Mouse (Mus musculus) CD8-positive naive resting alpha-beta T cell, adult 57 days (primary cell): ENCODE measurements around the gene Rad1. TPM values are rescaled to one million over a fixed set of nuclear protein-coding genes. Genes with fewer than 3 reads are reported as not detected.

Source experiments
- total RNA-seq: library from RNA; stranded (reverse); gene quantifications from one replicate; pipeline ENCODE4 v1.2.4, GENCODE M21; 2023

Gene Rad1
- total RNA-seq, result 34.5 TPM

DNA sequence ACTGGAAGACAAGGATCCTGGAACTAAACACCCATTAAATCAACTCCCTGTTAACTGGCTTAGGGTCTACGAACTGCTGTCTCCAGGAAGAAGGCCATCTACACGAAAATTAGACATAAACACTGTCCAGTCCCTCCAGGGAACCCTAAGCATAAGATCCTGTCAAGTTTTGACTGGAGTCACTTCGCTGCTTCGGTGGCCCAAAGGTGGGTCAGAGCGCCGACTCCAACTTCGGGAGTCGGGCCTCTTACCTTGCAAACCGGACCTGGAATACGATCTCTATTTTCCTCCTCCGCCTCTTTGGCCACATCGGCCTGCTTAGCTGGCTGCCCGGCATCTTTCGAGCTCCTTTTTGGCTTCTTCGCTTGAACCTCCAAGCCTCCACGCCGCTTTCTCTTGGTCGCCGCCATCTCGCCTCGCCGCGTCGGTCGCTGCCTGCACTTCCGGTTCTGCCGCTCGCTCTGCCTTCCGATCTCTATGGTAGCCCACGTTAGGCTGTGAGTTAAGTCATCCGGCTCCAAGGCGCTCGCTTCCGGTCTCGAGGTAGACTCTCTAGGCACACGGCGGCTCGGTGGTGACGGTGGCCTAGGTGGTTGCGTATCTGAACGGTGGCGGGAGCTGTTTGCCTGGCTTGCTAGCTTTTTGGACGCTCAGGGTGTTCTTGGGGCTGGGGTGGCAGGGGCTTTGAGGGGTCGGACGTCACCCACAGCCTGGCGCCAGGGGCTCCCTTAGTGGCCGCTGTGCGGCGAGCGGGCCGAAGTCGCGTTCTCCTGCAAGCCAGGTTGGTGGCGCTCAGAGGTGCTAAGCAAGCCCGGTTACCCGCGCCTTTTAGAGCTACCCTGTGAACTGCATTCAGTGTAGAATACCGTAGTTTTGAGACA, at the start of gene Rad1, which contains the start of gene Brix1:
Gene Rad1 (plus strand): TSS at position 535 of the 881 bp plus-strand sequence.
Gene Brix1 (minus strand): TSS at position 464 of the 881 bp plus-strand sequence.

DNA sequence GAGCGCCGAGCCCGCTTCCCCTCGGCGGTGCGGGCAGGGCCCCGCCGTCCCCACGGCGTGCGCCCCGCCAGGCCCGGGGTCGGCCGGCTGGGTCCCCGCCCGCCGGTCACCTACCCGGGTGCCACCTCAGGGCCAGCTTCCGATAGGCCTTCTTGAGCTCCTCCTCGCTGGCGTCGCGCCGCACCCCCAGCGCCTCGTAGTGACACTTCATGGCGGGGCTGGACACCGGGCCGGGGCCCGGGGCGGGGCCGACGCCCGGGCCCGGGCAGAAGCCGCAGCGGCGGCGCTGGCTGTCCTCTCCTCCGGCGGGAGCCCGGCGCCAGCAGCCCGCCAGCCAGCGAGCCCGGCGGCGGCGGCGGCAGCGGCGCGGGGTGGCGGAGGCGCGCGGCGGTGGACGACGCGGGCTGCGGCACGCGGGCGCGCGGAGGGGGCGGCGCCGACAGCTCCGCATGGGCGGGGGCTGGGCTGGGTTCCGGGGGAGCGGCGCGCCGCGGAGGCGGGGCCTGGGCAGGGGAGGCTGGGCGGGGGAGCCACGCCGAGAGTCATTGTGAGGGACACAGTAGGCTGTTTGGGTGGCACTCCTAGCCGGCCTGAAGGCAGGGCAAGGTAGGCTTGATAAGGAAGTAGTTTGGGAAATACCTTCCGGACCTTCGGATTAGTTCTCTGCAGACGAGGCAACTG, 15.5 kb upstream of the Rad1 start, which contains the start of gene Dnajc21:
Gene Dnajc21 (minus strand): TSS at position 366 of the 681 bp plus-strand sequence.

Other genes starting within 250 kb of the Rad1 start
- not detected for gene Gm21973, start 160.6 kb upstream of the Rad1 start, total RNA-seq
- gene Agxt2, start 127.5 kb upstream of the Rad1 start, total RNA-seq, result not detected
- gene Dnajc21, start 15.5 kb upstream of the Rad1 start, total RNA-seq, result 31.4 TPM
- gene Brix1, start 71 bp upstream of the Rad1 start, total RNA-seq, result 45.8 TPM
- not detected for gene Ttc23l, start 72.7 kb downstream of the Rad1 start, total RNA-seq
- gene Rai14, start 228.6 kb downstream of the Rad1 start, total RNA-seq, result not detected